Mouse (Mus musculus): ENCODE data around the gene Ddah2.

DNA sequence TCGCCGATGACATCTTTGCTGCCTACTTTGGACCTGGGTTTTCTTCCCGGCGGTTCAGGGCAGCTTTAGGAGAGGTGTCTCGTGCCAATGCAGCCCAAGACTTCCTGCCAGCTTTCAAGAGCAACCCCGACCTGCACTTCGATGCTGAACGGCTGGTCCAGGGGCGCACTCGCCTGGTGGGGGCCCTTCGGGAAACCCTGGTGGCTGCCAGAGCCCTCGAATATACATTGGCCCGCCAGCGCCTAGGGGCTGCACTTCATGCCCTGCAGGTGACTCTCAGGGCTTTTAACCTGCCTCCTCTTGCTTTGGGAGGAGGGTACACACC lies 41.2 kb upstream of the Ddah2 start:
- TF ChIP-seq CTCF (IDR thresholded peaks at IDR 0.05; ENCODE audit: low read depth): no peak
- no peak for TF ChIP-seq EP300 (IDR thresholded peaks at IDR 0.05; ENCODE audit: low read depth)

All from liver, postnatal 0 days (tissue).